In genomic region chrX:57923836-57924235, GRCm38 (mm10) we compare ENCODE assay signal across 9 mouse cellular contexts.
DNase-seq lines count a peak whose midpoint lies in the region; ATAC-seq and TF ChIP-seq lines count a peak whose summit lies in the region.
"Had no signal": no experiment of that assay in that cellular context is flagged by ENCODE, and none has a peak within 500 bp of the region (broad histone marks: within the 10 kb centered on the region; RNA-seq: fewer than 3 reads in every experiment).

No protein-coding gene starts in this region.

- H3K36me3 ChIP-seq in forebrain, postnatal 0 days (ENCODE audit: insufficient read depth) = no peaks in the 10 kb centered on the region
- no peaks in the 10 kb centered on the region for H3K36me3 ChIP-seq in forebrain, embryonic 13.5 days (ENCODE audit: poor library complexity, severe bottlenecking)
- no peaks in the 10 kb centered on the region for H3K36me3 ChIP-seq in liver, postnatal 0 days (replicated peaks; ENCODE audit: insufficient read depth, low read length)
- no peaks in the 10 kb centered on the region for H3K36me3 ChIP-seq in liver, embryonic 11.5 days (ENCODE audit: control insufficient read depth, insufficient read depth, low read length)
- H3K36me3 ChIP-seq in hindbrain, postnatal 0 days (ENCODE audit: insufficient read depth, low read length) = no peaks in the 10 kb centered on the region
- H3K36me3 ChIP-seq: heart, embryonic 12.5 days had no signal

- 42% methylated on average over 5 of the region's 5 CpGs for WGBS in forebrain, postnatal 0 days
- 21% methylated on average over 5 of the region's 5 CpGs for WGBS in forebrain, embryonic 13.5 days
- 32% methylated on average over 5 of the region's 5 CpGs for WGBS in liver, postnatal 0 days (ENCODE audit: insufficient replicate concordance)
- 29% methylated on average over 5 of the region's 5 CpGs for WGBS in liver, embryonic 11.5 days
- WGBS in hindbrain, postnatal 0 days = 41% methylated on average over 5 of the region's 5 CpGs

- no peaks in the 10 kb centered on the region; the same call in 1 of the 2 replicates for H3K9me3 ChIP-seq in forebrain, postnatal 0 days (ENCODE audit: low read length)
- no peaks in the 10 kb centered on the region for H3K9me3 ChIP-seq in forebrain, embryonic 13.5 days (replicated peaks)
- H3K9me3 ChIP-seq in liver, postnatal 0 days (ENCODE audit: low read length) = no peaks in the 10 kb centered on the region
- no peaks in the 10 kb centered on the region for H3K9me3 ChIP-seq in liver, embryonic 11.5 days (ENCODE audit: control insufficient read depth, low read length)
- no peaks in the 10 kb centered on the region for H3K9me3 ChIP-seq in hindbrain, postnatal 0 days (ENCODE audit: low read length)
- H3K9me3 ChIP-seq: heart, embryonic 12.5 days had no signal

- no peak for TF ChIP-seq EP300 in liver, postnatal 0 days (IDR thresholded peaks at IDR 0.05; ENCODE audit: low read depth)

- H3K27me3 ChIP-seq in forebrain, postnatal 0 days (ENCODE audit: insufficient read depth, low read length) = peaks cover 4% of the 10 kb centered on the region
- peaks cover 13% of the 10 kb centered on the region; the same call in 1 of the 2 replicates for H3K27me3 ChIP-seq in forebrain, embryonic 13.5 days
- H3K27me3 ChIP-seq in liver, postnatal 0 days (ENCODE audit: insufficient read depth, low read length) = peaks cover 32% of the 10 kb centered on the region
- peaks cover 48% of the 10 kb centered on the region for H3K27me3 ChIP-seq in liver, embryonic 11.5 days (replicated peaks; ENCODE audit: control insufficient read depth, insufficient read depth, low read length)
- no peaks in the 10 kb centered on the region for H3K27me3 ChIP-seq in hindbrain, postnatal 0 days (ENCODE audit: insufficient read depth, low read length)

- H3K27ac ChIP-seq in forebrain, postnatal 0 days (ENCODE audit: low read depth, low read length) = no peak overlapping the region
- no peak overlapping the region for H3K27ac ChIP-seq in forebrain, embryonic 13.5 days
- no peak overlapping the region for H3K27ac ChIP-seq in liver, postnatal 0 days (ENCODE audit: low read depth)
- no peak overlapping the region for H3K27ac ChIP-seq in liver, embryonic 11.5 days (ENCODE audit: low read depth, low read length)
- no peak overlapping the region for H3K27ac ChIP-seq in hindbrain, postnatal 0 days

- no peak overlapping the region for H3K9ac ChIP-seq in forebrain, postnatal 0 days
- no peak overlapping the region for H3K9ac ChIP-seq in forebrain, embryonic 13.5 days
- no peak overlapping the region for H3K9ac ChIP-seq in liver, postnatal 0 days (replicated peaks)
- H3K9ac ChIP-seq in liver, embryonic 11.5 days (ENCODE audit: low read depth, low read length) = no peak overlapping the region
- no peak overlapping the region for H3K9ac ChIP-seq in hindbrain, postnatal 0 days (replicated peaks; ENCODE audit: low read length)
- H3K9ac ChIP-seq: heart, embryonic 12.5 days had no signal

- no peak overlapping the region for H3K4me2 ChIP-seq in forebrain, postnatal 0 days (ENCODE audit: low read depth)
- H3K4me2 ChIP-seq in forebrain, embryonic 13.5 days = no peak overlapping the region
- H3K4me2 ChIP-seq in liver, postnatal 0 days (ENCODE audit: low read depth, low read length) = no peak overlapping the region
- no peak overlapping the region for H3K4me2 ChIP-seq in liver, embryonic 11.5 days
- H3K4me2 ChIP-seq in hindbrain, postnatal 0 days (ENCODE audit: low read depth, low read length) = no peak overlapping the region
- H3K4me2 ChIP-seq: heart, embryonic 12.5 days had no signal

- peak; percentile 24 for DNase-seq in forebrain, postnatal 0 days
- DNase-seq in liver, postnatal 0 days = no peak
- DNase-seq in liver, embryonic 11.5 days (ENCODE audit: low spot score) = no peak
- peak; percentile 35 for DNase-seq in ZHBTc4 (ENCODE audit: low read depth, low spot score)
- DNase-seq in hindbrain, postnatal 0 days (ENCODE audit: low spot score) = peak; percentile 50
- no peak for DNase-seq in spleen, adult 12 weeks (ENCODE audit: low spot score)
- no peak for DNase-seq in gastrocnemius, adult 18-20 months (ENCODE audit: low spot score)

- TF ChIP-seq CTCF in forebrain, postnatal 0 days (IDR thresholded peaks at IDR 0.05; ENCODE audit: low read depth) = peak; percentile 57
- TF ChIP-seq CTCF in liver, postnatal 0 days (IDR thresholded peaks at IDR 0.05; ENCODE audit: low read depth) = peak; percentile 43; the same call in 1 of the 2 replicates
- TF ChIP-seq CTCF in hindbrain, postnatal 0 days (IDR thresholded peaks at IDR 0.05; ENCODE audit: low read depth) = peak; percentile 70

- no peak overlapping the region for H3K4me3 ChIP-seq in forebrain, postnatal 0 days (ENCODE audit: low read depth, low read length)
- no peak overlapping the region for H3K4me3 ChIP-seq in forebrain, embryonic 13.5 days
- H3K4me3 ChIP-seq in liver, postnatal 0 days (ENCODE audit: low read depth, low read length) = no peak overlapping the region
- no peak overlapping the region for H3K4me3 ChIP-seq in liver, embryonic 11.5 days (ENCODE audit: low read depth, low read length)
- no peak overlapping the region for H3K4me3 ChIP-seq in hindbrain, postnatal 0 days (ENCODE audit: low read length)
- H3K4me3 ChIP-seq: heart, embryonic 12.5 days had no signal

- ATAC-seq in forebrain, postnatal 0 days = no peak
- ATAC-seq in forebrain, embryonic 13.5 days = no peak
- ATAC-seq in liver, postnatal 0 days = no peak
- no peak for ATAC-seq in liver, embryonic 11.5 days (replicated peaks; ENCODE audit: low FRiP score)
- ATAC-seq in hindbrain, postnatal 0 days = no peak

- no peaks in the 10 kb centered on the region for H3K4me1 ChIP-seq in forebrain, postnatal 0 days (ENCODE audit: insufficient read depth)
- 0 out of 2 replicates have a peak, but pooled peaks cover 2% of the 10 kb centered on the region for H3K4me1 ChIP-seq in forebrain, embryonic 13.5 days
- no peaks in the 10 kb centered on the region for H3K4me1 ChIP-seq in liver, postnatal 0 days (ENCODE audit: insufficient read depth)
- no peaks in the 10 kb centered on the region for H3K4me1 ChIP-seq in liver, embryonic 11.5 days (replicated peaks; ENCODE audit: control insufficient read depth, insufficient read depth, low read length)
- no peaks in the 10 kb centered on the region for H3K4me1 ChIP-seq in hindbrain, postnatal 0 days (ENCODE audit: insufficient read depth, low read length)
- H3K4me1 ChIP-seq: heart, embryonic 12.5 days had no signal

Comparison
In these comparisons a context has a peak if more than half of its experiments do, and no peak if none do; other contexts are left out.
1. DNase-seq: peak in forebrain, postnatal 0 days (single experiment), ZHBTc4 (single experiment) and hindbrain, postnatal 0 days (single experiment); none in liver, postnatal 0 days (single experiment), liver, embryonic 11.5 days (single experiment), spleen, adult 12 weeks (single experiment) and gastrocnemius, adult 18-20 months (single experiment).
2. Peak in every context shown above with its lines, with median percentiles within 50 percentile points of each other: CTCF ChIP-seq.